Mouse (Mus musculus) spleen, adult 2 months (tissue): ENCODE measurements around the gene Micu1.

ENCODE experiments used
- CTCF ChIP-seq: fragments of 200-500 bp; IDR thresholded peaks from 2 replicates; pipeline ENCODE4 v1.5.1; 2011; ENCODE audit warnings: mild to moderate bottlenecking, inconsistent platforms; ENCODE audit not compliant: insufficient read depth, insufficient read length, insufficient replicate concordance; ENCODE audit errors: extremely low read depth
- POLR2A ChIP-seq: fragments of 200-500 bp; IDR thresholded peaks from 2 replicates; pipeline ENCODE4 v1.6.1; 2011; ENCODE audit warnings: low read depth, low read length, inconsistent platforms

DNA sequence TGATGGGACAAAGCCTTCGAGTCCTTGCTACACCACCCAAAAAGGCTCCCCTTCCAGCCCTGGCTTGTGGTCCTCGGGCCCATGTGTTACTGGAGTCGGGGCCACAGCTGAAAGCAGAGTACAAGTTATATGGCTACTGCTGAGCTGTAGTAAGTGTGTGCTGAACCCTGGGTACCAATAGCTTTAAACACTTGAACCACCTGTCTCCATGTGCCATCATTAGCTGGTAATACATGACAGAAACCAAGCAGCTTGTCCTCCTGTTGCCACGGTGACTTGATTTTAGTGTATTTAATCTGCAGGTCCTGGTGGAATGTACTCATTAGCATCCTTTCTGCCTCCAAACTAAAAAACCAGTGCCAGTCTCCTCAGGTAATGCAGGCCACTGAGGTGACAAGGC lies 106.4 kb downstream of the Micu1 start:
- TF ChIP-seq CTCF: no peak
- no peak for TF ChIP-seq POLR2A
